Mouse (Mus musculus) adrenal gland, postnatal 25 days (tissue): ENCODE results near the gene Enpp1. TPM values are rescaled to one million over a fixed set of nuclear protein-coding genes. Genes with fewer than 3 reads are reported as not detected.

ENCODE experiments used
- DNase-seq: peaks from one replicate; pipeline ENCODE4 v3.0.0; 2021; ENCODE audit warnings: mixed read lengths
- long read RNA-seq: library from polyadenylated mRNA; stranded (forward); transcript quantifications from one replicate; pipeline ENCODE4 v2.0.0, GENCODE M21; 2021
- total RNA-seq: library from RNA; stranded (reverse); gene quantifications from 2 replicates; pipeline ENCODE4 v1.2.3, GENCODE M21; 2021

Gene Enpp1
- total RNA-seq: 2.0 and 2.5 TPM in 2 replicates
- long read RNA-seq, full-length matches to known transcripts: 3 of 6 reads
- long read RNA-seq, partial matches to known transcripts: 2 of 6 reads
- long read RNA-seq, other reads (novel, unspliced or antisense): 1 of 6 reads

- DNase-seq: peak; percentile 71
Measured at GRCm38 (mm10) chr10:24711480-24712366, at the start of gene Enpp1. TSS of gene Enpp1 (minus strand) at chr10:24712159.

- DNase-seq: no peak
Measured at GRCm38 (mm10) chr10:24758326-24758915, 46.5 kb upstream of the Enpp1 start.

GRCm38 (mm10) chr10:24754874-24755540 lies 43.0 kb upstream of the Enpp1 start:
- DNase-seq: no peak

GRCm38 (mm10) chr10:24754251-24754835 lies 42.4 kb upstream of the Enpp1 start:
- no peak for DNase-seq

- no peak for DNase-seq
Measured at GRCm38 (mm10) chr10:24753536-24754250, 41.7 kb upstream of the Enpp1 start.

GRCm38 (mm10) chr10:24742950-24743487 lies 31.1 kb upstream of the Enpp1 start:
- DNase-seq: no peak

- no peak for DNase-seq
Measured at GRCm38 (mm10) chr10:24741229-24742198, 29.6 kb upstream of the Enpp1 start.

GRCm38 (mm10) chr10:24739171-24739570 lies 27.2 kb upstream of the Enpp1 start:
- DNase-seq: no peak

GRCm38 (mm10) chr10:24738456-24738855 lies 26.5 kb upstream of the Enpp1 start:
- peak; percentile 4 for DNase-seq

GRCm38 (mm10) chr10:24735027-24735777 lies 23.2 kb upstream of the Enpp1 start:
- DNase-seq: no peak

- DNase-seq: no peak
Measured at GRCm38 (mm10) chr10:24727478-24727877, 15.5 kb upstream of the Enpp1 start.

- no peak for DNase-seq
Measured at GRCm38 (mm10) chr10:24725197-24725596, 13.2 kb upstream of the Enpp1 start.

- no peak for DNase-seq
Measured at GRCm38 (mm10) chr10:24721841-24722240, 9.9 kb upstream of the Enpp1 start.

- DNase-seq: no peak
Measured at GRCm38 (mm10) chr10:24719383-24719782, 7.4 kb upstream of the Enpp1 start.

- no peak for DNase-seq
Measured at GRCm38 (mm10) chr10:24718720-24719119, 6.8 kb upstream of the Enpp1 start.

- no peak for DNase-seq
Measured at GRCm38 (mm10) chr10:24718058-24718457, 6.1 kb upstream of the Enpp1 start.

- DNase-seq: no peak
Measured at GRCm38 (mm10) chr10:24716232-24716631, 4.3 kb upstream of the Enpp1 start.

GRCm38 (mm10) chr10:24712901-24713300 lies 942 bp upstream of the Enpp1 start:
- no peak for DNase-seq

- no peak for DNase-seq
Measured at GRCm38 (mm10) chr10:24712367-24712761, 405 bp upstream of the Enpp1 start.
